Mouse (Mus musculus): ENCODE measurements around the gene Gpat2.

Gpat2 gene
- long read RNA-seq, experiment 1, result 0 reads
- long read RNA-seq, experiment 2, result 0 reads

- intact Hi-C loops (cut with DNase I), result no loop called here
Measured at GRCm38 (mm10) chr2:127424977-127425376, at the start of gene Gpat2. Gpat2 (plus strand) TSS chr2:127425199.

GRCm38 (mm10) chr2:127375759-127376341 is 49.1 kb upstream of the Gpat2 start:
- intact Hi-C loops (cut with DNase I), result no loop called here

DNA sequence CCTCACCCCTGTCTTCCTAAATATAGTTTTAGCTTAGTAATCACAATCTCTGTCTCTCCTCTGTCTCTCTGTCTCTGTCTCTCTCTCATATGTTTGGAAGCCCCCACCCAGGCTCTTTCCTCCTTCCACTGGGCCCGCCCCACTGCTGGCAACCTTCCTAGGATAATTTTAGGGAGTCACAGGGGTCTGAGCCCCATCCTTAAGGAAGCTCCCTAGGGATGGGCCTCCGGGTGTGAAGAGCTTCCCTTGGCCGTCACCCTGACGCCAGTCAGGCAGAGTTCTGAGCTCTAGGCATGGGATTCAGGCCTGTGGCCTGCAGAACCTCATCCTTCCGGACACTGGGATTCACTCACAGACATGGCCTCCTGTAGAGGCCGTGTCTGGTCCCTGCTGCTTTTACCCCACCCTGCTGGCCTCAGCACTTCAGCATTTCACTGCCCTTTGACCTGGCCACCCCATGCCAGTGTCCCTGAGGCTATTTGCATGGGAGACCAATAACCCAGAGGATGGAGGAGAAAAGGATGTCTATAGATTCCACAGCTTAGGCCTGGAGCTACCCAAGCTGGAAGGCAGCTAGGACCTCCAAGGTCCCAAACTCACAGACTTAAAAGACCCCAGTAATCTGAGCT is 48.5 kb upstream of the Gpat2 start:
- intact Hi-C loops (cut with DNase I), result no loop called here

DNA sequence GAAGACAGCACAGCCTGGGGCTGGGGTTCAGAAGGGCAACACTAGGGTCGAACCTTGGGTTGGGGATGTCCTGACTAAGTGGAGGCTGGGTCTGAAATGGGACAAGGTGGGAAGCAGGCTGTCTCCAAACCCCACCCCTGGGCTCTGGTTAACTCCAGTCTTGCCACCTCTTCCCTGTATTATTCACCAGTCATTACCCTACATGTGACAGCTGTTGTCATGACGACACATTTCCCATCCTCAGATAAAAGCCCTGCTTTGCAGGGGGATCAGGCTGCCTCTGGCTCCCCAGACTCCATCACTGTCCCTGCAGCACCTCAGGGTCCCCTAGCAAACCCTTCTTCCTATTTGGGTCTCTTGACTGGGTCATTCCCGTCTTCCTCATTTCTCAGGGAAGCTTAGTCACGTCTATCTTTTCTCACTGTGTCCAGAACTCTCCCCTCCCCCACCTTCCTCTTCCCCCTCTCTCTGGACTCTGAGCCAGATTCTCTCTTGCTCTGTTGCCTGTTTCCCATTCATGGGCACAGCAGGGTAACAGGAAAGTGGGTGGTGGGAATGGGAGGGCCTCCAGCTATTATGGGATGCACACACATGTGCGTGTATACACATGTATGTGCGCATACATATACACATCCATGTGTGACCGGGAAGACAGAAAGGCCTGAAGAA is 46.9 kb upstream of the Gpat2 start:
- intact Hi-C loops (cut with DNase I), result no loop called here

- intact Hi-C loops (cut with DNase I), result no loop called here
Measured at GRCm38 (mm10) chr2:127378611-127378990, 46.4 kb upstream of the Gpat2 start.

DNA sequence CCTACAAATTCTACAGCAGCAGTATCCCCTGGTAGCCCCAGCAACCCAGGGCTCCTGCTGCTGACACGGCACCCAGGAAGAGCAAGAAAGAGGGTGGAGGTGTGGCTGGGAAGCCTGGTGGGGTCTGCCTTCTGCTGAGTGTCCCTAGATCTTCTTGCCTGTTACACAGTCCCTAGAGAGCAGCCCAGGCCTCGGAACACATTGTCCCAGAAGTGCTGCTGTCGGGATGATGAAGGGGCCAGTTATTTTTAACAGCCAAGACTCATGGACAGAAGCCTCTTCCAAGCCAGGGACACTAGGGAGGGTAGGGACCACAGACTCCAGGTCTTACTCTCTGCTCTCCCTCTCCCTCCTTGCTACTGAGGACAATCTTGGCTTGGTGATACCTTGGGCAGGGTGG is 45.7 kb upstream of the Gpat2 start:
- intact Hi-C loops (cut with DNase I), result no loop called here

- intact Hi-C loops (cut with DNase I), result no loop called here
Measured at GRCm38 (mm10) chr2:127383881-127384280, 41.1 kb upstream of the Gpat2 start.

- intact Hi-C loops (cut with DNase I), result no loop called here
Measured at GRCm38 (mm10) chr2:127387521-127387920, 37.5 kb upstream of the Gpat2 start.

DNA sequence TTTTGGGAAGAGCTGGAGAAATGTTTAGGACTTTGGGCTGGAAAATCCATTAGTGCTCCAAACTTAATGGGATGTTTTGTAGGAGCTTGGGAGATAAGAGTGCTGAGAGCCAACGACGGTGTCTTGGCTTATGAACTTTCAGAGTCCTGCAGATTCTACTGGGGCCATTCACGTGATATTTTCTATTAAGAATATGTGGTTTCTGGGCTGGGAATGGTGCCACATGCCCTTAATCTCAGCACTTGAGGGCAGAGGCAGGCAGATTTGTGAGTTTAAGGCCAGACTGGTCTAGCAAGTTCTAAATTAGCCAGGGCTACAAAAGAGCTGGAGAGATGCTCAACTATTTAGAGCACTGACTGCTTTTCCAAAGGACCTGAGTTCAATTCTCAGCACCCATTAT is 34.6 kb upstream of the Gpat2 start:
- intact Hi-C loops (cut with DNase I), result no loop called here

GRCm38 (mm10) chr2:127390846-127391245 is 34.2 kb upstream of the Gpat2 start:
- intact Hi-C loops (cut with DNase I), result no loop called here

DNA sequence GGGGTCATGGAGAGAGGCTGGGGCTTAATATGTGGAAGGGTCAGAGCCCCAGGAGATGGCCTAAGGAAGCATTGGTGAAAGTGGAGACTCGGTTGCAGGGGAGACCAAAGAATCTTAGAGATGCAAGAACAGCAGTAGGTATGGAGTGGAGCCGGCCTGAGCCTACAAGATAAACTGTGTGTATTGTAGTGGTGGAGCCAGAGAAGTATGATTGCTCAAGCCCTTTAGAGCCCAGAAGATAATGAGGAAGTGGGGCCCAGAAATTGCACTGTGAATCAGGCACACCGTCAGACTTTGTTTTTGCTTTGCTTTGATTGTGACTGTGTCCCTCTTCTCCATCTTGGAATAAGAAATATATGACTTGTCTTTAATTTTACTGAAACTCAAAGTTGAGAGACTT is 33.7 kb upstream of the Gpat2 start:
- intact Hi-C loops (cut with DNase I), result no loop called here

DNA sequence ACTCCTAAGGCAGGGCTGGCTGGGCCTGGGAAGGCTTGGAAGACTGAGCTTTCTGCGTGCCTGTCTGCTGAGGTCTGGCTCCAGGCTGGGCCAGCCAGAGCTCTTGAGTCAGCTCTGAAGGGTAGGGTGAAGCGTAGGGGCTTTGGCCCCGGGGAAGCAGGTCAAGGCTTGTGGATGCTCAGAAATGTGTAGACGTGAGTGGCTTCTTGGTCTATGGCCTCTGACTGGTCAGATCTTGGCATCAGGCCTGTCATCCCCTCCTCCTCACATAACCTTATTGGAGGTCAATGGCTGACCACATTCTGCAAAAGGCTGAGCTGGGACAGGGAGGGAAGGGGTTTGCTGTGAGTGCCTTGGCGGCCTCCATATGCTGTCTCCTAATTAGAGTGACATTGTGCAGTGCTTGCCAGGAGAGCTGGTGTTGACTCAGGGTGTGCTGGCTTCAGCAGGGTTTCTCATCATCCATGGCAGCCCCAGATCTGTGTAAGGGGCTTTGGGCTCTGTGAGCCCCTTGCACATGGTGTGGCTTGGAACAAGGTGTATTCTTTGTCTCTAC is 30.3 kb upstream of the Gpat2 start:
- intact Hi-C loops (cut with DNase I), result no loop called here

DNA sequence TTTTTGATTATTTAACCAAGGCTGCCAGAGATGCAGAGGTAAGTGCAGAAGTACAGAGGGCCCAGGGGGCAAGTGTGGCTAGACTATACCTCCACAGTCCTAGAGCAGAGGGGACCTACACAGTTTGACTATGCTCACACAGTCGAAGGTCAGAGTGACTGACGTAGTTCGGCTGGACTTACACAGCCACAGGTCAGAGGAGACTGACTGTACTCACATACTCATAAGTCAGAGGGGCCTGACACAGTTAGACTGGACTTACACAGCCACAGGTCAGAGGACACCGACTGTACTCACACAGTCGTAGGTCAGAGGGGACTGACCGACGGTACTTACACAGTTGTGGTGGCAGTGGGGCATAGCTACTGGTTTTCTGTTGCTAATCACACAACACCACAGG is 26.3 kb upstream of the Gpat2 start:
- intact Hi-C loops (cut with DNase I), result no loop called here

- intact Hi-C loops (cut with DNase I), result no loop called here
Measured at GRCm38 (mm10) chr2:127411126-127411525, 13.9 kb upstream of the Gpat2 start.

GRCm38 (mm10) chr2:127415806-127416205 is 9.2 kb upstream of the Gpat2 start:
- intact Hi-C loops (cut with DNase I), result no loop called here

DNA sequence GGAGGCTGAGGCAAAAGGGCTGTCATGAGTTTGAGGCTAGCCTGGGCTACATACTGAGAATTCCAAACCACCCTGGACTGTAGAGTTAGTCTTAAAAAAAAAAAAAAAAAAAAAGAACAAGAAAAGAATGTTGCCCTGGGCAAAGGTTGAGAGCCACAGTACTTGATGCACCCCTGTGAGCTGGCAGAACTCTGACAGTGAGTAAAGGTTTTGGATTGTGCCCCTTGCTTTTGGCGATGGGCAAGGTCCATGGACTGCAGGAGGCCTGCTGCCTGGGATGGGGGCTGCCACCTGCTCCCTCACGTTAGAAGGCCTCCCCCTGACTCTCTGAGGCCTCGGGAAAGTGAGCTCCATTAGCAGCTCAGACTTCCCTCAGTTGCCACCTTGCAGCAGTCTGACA is 8.3 kb upstream of the Gpat2 start:
- intact Hi-C loops (cut with DNase I), result no loop called here

DNA sequence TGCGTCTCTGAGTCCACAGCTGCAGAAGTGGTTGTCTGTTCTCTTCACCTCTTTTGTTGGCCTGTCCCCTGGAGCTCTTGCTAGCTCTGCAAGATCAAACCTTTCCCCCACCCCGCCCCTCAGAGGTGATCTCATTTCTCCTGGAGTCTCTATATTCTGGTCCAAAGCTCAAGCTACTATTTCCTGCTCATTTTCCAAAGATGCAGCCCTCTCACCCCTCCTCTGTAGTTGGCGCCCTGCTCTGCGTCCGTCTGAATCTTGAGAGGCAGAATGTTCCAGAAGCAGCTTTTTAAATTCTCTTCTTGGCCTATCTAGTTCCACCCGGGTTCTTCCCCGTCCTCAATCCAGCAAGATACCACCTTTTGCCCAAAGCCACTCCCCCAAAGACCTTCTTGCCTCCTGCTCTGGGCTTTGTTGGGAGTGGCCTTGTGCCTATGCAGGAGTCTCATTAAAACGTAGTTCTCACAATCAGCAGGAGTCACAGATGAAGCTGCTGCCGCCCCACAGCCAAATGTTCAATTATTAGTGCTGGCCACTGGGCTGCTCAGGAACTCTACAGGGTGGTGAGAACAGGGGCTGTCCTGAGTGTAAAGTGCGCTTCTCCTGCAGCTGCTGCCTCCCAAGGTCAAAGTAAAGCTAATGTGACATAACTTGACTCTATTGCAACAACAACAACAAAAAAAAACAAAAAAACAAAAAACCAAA is 6.6 kb upstream of the Gpat2 start:
- intact Hi-C loops (cut with DNase I), result no loop called here

DNA sequence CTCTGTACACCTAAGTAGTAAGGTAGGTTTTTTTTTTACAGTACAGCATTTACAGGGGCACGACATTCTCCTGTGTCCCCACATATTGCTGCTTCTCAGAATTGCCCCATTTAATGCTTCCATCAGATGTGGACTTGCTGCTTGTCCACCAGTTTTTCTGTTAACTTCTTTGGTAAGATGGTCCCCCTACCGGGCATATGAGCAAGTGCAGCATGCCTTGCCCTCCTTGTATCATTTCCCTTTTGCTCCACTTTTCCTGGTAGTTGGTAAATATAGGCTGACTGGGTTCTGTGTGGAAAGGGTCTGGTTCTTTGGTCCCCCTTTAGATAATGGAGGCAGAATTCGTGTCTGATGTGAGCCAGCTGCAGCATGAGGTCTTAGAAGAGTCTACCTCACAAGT is 5.2 kb downstream of the Gpat2 start:
- intact Hi-C loops (cut with DNase I), result loop anchor here (1.0 kb wide), 1 partner anchor 68 kb away; no protein-coding TSS in a partner anchor

DNA sequence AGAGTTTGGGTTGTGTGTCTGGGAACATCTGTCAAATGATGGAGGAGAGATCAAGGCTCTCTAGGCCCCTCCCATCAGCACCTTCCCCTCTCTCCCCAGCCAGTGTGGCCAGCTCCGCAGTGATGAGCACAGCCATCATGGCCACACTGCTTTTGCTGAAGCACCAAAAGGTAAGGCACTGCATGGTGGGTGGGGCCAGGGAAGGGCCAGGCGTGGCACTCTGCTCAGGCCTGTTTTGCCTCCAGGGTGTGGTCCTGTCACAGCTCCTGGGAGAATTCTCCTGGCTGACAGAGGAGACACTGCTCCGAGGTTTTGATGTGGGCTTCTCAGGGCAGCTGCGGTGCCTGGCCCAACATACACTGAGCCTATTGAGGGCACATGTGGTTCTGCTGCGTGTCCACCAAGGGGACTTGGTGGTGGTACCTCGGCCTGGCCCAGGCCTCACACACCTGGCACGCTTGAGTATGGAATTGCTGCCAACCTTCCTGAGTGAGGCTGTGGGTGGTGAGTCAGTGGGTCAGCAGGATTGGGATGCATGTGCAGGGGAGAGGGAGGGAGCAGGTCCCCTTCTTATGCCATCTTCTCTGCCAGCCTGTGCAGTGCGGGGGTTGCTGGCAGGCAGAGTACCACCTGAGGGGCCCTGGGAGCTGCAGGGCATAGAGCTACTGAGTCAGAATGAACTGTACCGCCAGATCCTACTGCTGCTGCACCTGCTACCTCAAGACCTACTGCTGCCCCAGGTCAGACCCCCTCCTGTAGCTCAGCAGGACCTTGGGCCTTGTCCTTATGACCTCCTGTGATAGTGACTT is 8.7 kb downstream of the Gpat2 start:
- intact Hi-C loops (cut with DNase I), result no loop called here

DNA sequence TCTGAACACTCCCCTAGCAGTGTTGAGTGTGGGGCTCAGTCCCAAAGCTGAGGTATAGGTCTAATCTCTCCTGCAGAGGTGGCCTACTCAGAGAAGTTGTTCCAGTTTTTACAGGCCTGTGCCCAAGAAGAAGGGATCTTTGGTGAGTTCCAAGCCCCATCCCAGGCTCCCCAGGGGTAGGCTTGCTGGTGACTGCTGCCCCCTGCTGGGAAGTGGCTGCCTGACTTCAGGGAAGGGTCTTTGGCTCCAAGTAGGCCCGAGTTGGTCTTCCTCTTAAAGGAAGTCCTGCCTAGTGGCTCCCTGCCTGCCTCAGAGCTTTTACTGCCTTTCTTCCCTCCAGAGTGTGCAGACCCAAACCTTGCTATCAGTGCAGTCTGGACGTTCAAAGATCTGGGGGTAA is 10.1 kb downstream of the Gpat2 start:
- intact Hi-C loops (cut with DNase I), result no loop called here

GRCm38 (mm10) chr2:127435554-127435953 is 10.6 kb downstream of the Gpat2 start:
- intact Hi-C loops (cut with DNase I), result no loop called here
